Comparison of ENCODE assay signal across 8 mouse cellular contexts in genomic region chr5:130144334-130145312, GRCm38 (mm10). TPM values are rescaled to one million over a fixed set of nuclear protein-coding genes. Genes with fewer than 3 reads are reported as not detected.
A peak's percentile ranks its signal among the peaks of the same experiment; 100 is the strongest.
DNase-seq lines count a peak whose midpoint lies in the region; ATAC-seq and TF ChIP-seq lines count a peak whose summit lies in the region.

Gene Kctd7, plus strand, starts transcription at chr5:130144861.

- TF ChIP-seq EP300 in heart, postnatal 0 days (IDR thresholded peaks at IDR 0.05; ENCODE audit: low read depth), result no peak

- H3K27ac ChIP-seq in forebrain, embryonic 12.5 days, result peak within 1 kb of the TSS; percentile 85
- peak within 1 kb of the TSS; percentile 64 for H3K27ac ChIP-seq in heart, postnatal 0 days (ENCODE audit: low read depth)
- H3K27ac ChIP-seq in liver, embryonic 16.5 days (ENCODE audit: low read length), result peak within 1 kb of the TSS; percentile 98
- peak within 1 kb of the TSS; percentile 87 for H3K27ac ChIP-seq in neural tube, embryonic 13.5 days (replicated peaks)
- peak within 1 kb of the TSS; percentile 100 for H3K27ac ChIP-seq in testis, adult 2 months (ENCODE audit: control insufficient read depth, insufficient read depth, low read depth, low read length)

- peak within 1 kb of the TSS; percentile 87 for H3K4me2 ChIP-seq in forebrain, embryonic 12.5 days
- peak within 1 kb of the TSS; percentile 86 for H3K4me2 ChIP-seq in heart, postnatal 0 days (ENCODE audit: low read depth, low read length)
- H3K4me2 ChIP-seq in liver, embryonic 16.5 days (ENCODE audit: low read depth, low read length), result peak within 1 kb of the TSS; percentile 95
- peak within 1 kb of the TSS; percentile 84 for H3K4me2 ChIP-seq in neural tube, embryonic 13.5 days

- 0 out of 2 replicates have a peak, but pooled peaks cover 2% of the 10 kb centered on the region for H3K36me3 ChIP-seq in E14TG2a.4 (ENCODE audit: insufficient read depth, low read length)
- peaks cover 9% of the 10 kb centered on the region; the same call in 1 of the 2 replicates for H3K36me3 ChIP-seq in forebrain, embryonic 12.5 days (replicated peaks)
- peaks cover 13% of the 10 kb centered on the region for H3K36me3 ChIP-seq in heart, postnatal 0 days (replicated peaks; ENCODE audit: control insufficient read depth, insufficient read depth, low read length)
- H3K36me3 ChIP-seq in liver, embryonic 16.5 days (ENCODE audit: control insufficient read depth, insufficient read depth), result peaks cover 6% of the 10 kb centered on the region
- H3K36me3 ChIP-seq in neural tube, embryonic 13.5 days, result peaks cover 17% of the 10 kb centered on the region
- H3K36me3 ChIP-seq in testis, adult 2 months (ENCODE audit: control insufficient read depth, insufficient read depth, low read length), result peaks cover 1% of the 10 kb centered on the region

- TF ChIP-seq POLR2A in testis, adult 2 months (IDR thresholded peaks at IDR 0.05; ENCODE audit: control insufficient read depth, low read depth, low read length), result peak; percentile 97

- peaks cover 22% of the 10 kb centered on the region for H3K4me1 ChIP-seq in E14TG2a.4 (replicated peaks; ENCODE audit: low read depth, low read length)
- peaks cover 15% of the 10 kb centered on the region for H3K4me1 ChIP-seq in forebrain, embryonic 12.5 days
- H3K4me1 ChIP-seq in heart, postnatal 0 days (ENCODE audit: control insufficient read depth, insufficient read depth), result no peaks in the 10 kb centered on the region; the same call in 1 of the 2 replicates
- H3K4me1 ChIP-seq in liver, embryonic 16.5 days (ENCODE audit: control insufficient read depth, low read depth, low read length), result peaks cover 28% of the 10 kb centered on the region
- peaks cover 28% of the 10 kb centered on the region for H3K4me1 ChIP-seq in neural tube, embryonic 13.5 days (replicated peaks)
- peaks cover 11% of the 10 kb centered on the region for H3K4me1 ChIP-seq in testis, adult 2 months (ENCODE audit: control insufficient read depth, insufficient read depth, low read length)

- H3K9me3 ChIP-seq in E14TG2a.4 (ENCODE audit: low read length), result no peaks in the 10 kb centered on the region
- H3K9me3 ChIP-seq in forebrain, embryonic 12.5 days, result no peaks in the 10 kb centered on the region
- no peaks in the 10 kb centered on the region for H3K9me3 ChIP-seq in heart, postnatal 0 days (replicated peaks; ENCODE audit: control insufficient read depth, low read length)
- H3K9me3 ChIP-seq in liver, embryonic 16.5 days (replicated peaks; ENCODE audit: control insufficient read depth, low read length), result no peaks in the 10 kb centered on the region
- H3K9me3 ChIP-seq in neural tube, embryonic 13.5 days, result no peaks in the 10 kb centered on the region

- DNase-seq in c-Kit-positive CD71-positive TER-119-positive erythroid progenitor cells, embryonic 14.5 days (ENCODE audit: low spot score), result peak; percentile 97
- peak; percentile 93 for DNase-seq in heart, postnatal 0 days (ENCODE audit: low spot score)
- peak; percentile 95 to 98 for DNase-seq in kidney, postnatal 4 days

- peak; percentile 97 for ATAC-seq in forebrain, embryonic 12.5 days (ENCODE audit: low FRiP score)
- ATAC-seq in heart, postnatal 0 days (ENCODE audit: insufficient read depth, low read depth), result peak; percentile 95
- peak; percentile 91 for ATAC-seq in liver, embryonic 16.5 days (ENCODE audit: low read depth)
- ATAC-seq in neural tube, embryonic 13.5 days (ENCODE audit: low read depth), result peak; percentile 98

- TF ChIP-seq CTCF in E14TG2a.4 (conservative IDR thresholded peaks at IDR 0.05; ENCODE audit: low read length), result no peak
- no peak; the same call in none of the 2 replicates for TF ChIP-seq CTCF in heart, postnatal 0 days (IDR thresholded peaks at IDR 0.05; ENCODE audit: low read depth)
- TF ChIP-seq CTCF in testis, adult 2 months (IDR thresholded peaks at IDR 0.05; ENCODE audit: control insufficient read depth, insufficient read depth, insufficient replicate concordance, low read depth, low read length), result peak; percentile 19; the same call in 1 of the 2 replicates

- under 1% methylated on average over 66 of the region's 66 CpGs for whole genome bisulfite sequencing in forebrain, embryonic 12.5 days
- WGBS in heart, postnatal 0 days, result under 1% methylated on average over 66 of the region's 66 CpGs
- WGBS in liver, embryonic 16.5 days (ENCODE audit: insufficient replicate concordance), result under 1% methylated on average over 66 of the region's 66 CpGs
- WGBS in neural tube, embryonic 13.5 days, result 1% methylated on average over 66 of the region's 66 CpGs

- H3K27me3 ChIP-seq in E14TG2a.4 (ENCODE audit: insufficient read depth, low read length), result peaks cover 49% of the 10 kb centered on the region
- no peaks in the 10 kb centered on the region for H3K27me3 ChIP-seq in forebrain, embryonic 12.5 days
- H3K27me3 ChIP-seq in heart, postnatal 0 days (ENCODE audit: control insufficient read depth, insufficient read depth, low read length), result no peaks in the 10 kb centered on the region; the same call in 1 of the 2 replicates
- H3K27me3 ChIP-seq in liver, embryonic 16.5 days (ENCODE audit: control insufficient read depth, insufficient read depth, low read depth, low read length), result no peaks in the 10 kb centered on the region
- no peaks in the 10 kb centered on the region for H3K27me3 ChIP-seq in neural tube, embryonic 13.5 days
- H3K27me3 ChIP-seq in testis, adult 2 months (ENCODE audit: control insufficient read depth, insufficient read depth, low read length), result no peaks in the 10 kb centered on the region

- peak within 1 kb of the TSS; percentile 80 for H3K9ac ChIP-seq in forebrain, embryonic 12.5 days
- H3K9ac ChIP-seq in heart, postnatal 0 days (replicated peaks; ENCODE audit: low read depth, low read length), result peak within 1 kb of the TSS; percentile 45
- H3K9ac ChIP-seq in liver, embryonic 16.5 days (ENCODE audit: low read depth, low read length), result peak within 1 kb of the TSS; percentile 87
- H3K9ac ChIP-seq in neural tube, embryonic 13.5 days, result peak within 1 kb of the TSS; percentile 84

- peak within 1 kb of the TSS; percentile 89 for H3K4me3 ChIP-seq in E14TG2a.4 (replicated peaks; ENCODE audit: low read length)
- H3K4me3 ChIP-seq in forebrain, embryonic 12.5 days (replicated peaks), result peak within 1 kb of the TSS; percentile 62
- peak within 1 kb of the TSS; percentile 55 for H3K4me3 ChIP-seq in heart, postnatal 0 days (ENCODE audit: low read depth, low read length)
- H3K4me3 ChIP-seq in liver, embryonic 16.5 days (ENCODE audit: low read depth, low read length), result peak within 1 kb of the TSS; percentile 85
- H3K4me3 ChIP-seq in neural tube, embryonic 13.5 days, result peak within 1 kb of the TSS; percentile 69
- peak within 1 kb of the TSS; percentile 98 for H3K4me3 ChIP-seq in testis, adult 2 months (ENCODE audit: control insufficient read depth, low read depth, low read length)

RNA-seq across cellular contexts. Expression of gene Kctd7, which starts in this region (rescaled TPM):
- polyA plus RNA-seq in forebrain, embryonic 12.5 days (2016; fragmentation: Nextera tagmentation; extraction: Ambion mirVana), result 7.5 and 7.7 TPM in 2 replicates
- 1.2 and 4.8 TPM in 2 replicates for total RNA-seq in heart, postnatal 0 days (2014; rRNA removed; ENCODE audit: low replicate concordance)
- polyA plus RNA-seq in heart, postnatal 0 days (2015; fragmentation: Nextera tagmentation; extraction: Ambion mirVana), result 3.7 and 4.2 TPM in 2 replicates
- 5.7 and 7.0 TPM in 2 replicates for polyA plus RNA-seq in liver, embryonic 16.5 days (2015; fragmentation: Nextera tagmentation; extraction: Ambion mirVana)
- polyA plus RNA-seq in neural tube, embryonic 13.5 days (2015; fragmentation: Nextera tagmentation; extraction: Ambion mirVana), result 15.1 and 16.7 TPM in 2 replicates
- polyA plus RNA-seq in testis, adult 2 months (2012; rRNA removed), result 14.8 and 15.6 TPM in 2 replicates

Comparison
In these comparisons a context has a peak if more than half of its experiments do, and no peak if none do; other contexts are left out.
1. Peak in every context shown above with its lines: DNase-seq, ATAC-seq, H3K4me3 ChIP-seq and H3K27ac ChIP-seq.